Mouse (Mus musculus): ENCODE data around the gene S100a5.

DNA sequence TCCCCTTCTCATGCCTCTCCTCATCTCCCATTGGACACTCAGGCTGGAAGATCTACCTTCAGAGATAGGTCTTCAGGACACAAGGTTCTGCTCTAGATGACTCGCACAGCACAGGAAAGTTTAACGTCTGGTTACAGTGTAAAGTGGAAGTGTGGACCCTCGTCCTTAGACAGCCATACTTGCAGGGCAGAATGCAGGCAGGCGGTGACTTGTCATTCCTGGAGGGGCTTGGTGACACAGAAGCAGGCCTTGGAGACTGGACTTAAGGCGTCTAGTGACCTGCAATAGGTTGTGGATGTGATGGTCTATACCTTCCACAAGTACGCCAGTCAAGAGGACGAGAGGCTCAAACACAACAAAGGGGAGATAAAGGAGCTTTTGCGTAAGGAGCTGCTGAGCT is 18.4 kb upstream of the S100a5 start, which contains the start of gene S100a2:
- no peak for TF ChIP-seq CTCF (IDR thresholded peaks at IDR 0.05)
- no peak for TF ChIP-seq POLR2A (IDR thresholded peaks at IDR 0.05; ENCODE audit: insufficient read depth, low read depth, low read length)
